Mouse (Mus musculus) megakaryocyte progenitor cell, adult 5-6 weeks (primary cell): ENCODE data around the gene Fez1. TPM values are rescaled to one million over a fixed set of nuclear protein-coding genes. Genes with fewer than 3 reads are reported as not detected.
A peak's percentile ranks its signal among the peaks of the same experiment; 100 is the strongest.

Experiments
- ATAC-seq: replicated peaks from 2 replicates; pipeline ENCODE4 v1.8.0; 2016; ENCODE audit warnings: mild to moderate bottlenecking, moderate TSS enrichment, inconsistent platforms; ENCODE audit not compliant: poor library complexity
- total RNA-seq, 2 experiments: library from RNA; stranded (forward) in 1 of 2; stranded (reverse) in 1 of 2; fragments of 157-497, 149-512 nt in 1 of 2; fragments of 200-1000 nt in 1 of 2; gene quantifications; 2 replicates each; pipeline versions ENCODE4 v1.2.3 to v1.2.4; 2015 to 2017

Gene Fez1
- total RNA-seq, 2 experiments from 2014 or later: not detected

GRCm38 (mm10) chr9:36833043-36833881 lies 11.6 kb downstream of the Fez1 start:
- ATAC-seq: 0 out of 2 replicates have a peak, but pooled peaks have one; percentile 9

- ATAC-seq: no peak
These were observed 12.2 kb downstream of the Fez1 start for GRCm38 (mm10) chr9:36833914-36834313.

- ATAC-seq: no peak
These were observed 24.7 kb downstream of the Fez1 start for GRCm38 (mm10) chr9:36846346-36846745.

- ATAC-seq: no peak
These were observed 27.0 kb downstream of the Fez1 start for GRCm38 (mm10) chr9:36848661-36849060.

GRCm38 (mm10) chr9:36850091-36850490 lies 28.4 kb downstream of the Fez1 start:
- no peak for ATAC-seq

GRCm38 (mm10) chr9:36852175-36852574 lies 30.5 kb downstream of the Fez1 start:
- ATAC-seq: no peak

GRCm38 (mm10) chr9:36856351-36856750 lies 34.7 kb downstream of the Fez1 start:
- no peak for ATAC-seq

- ATAC-seq: no peak
These were observed 35.9 kb downstream of the Fez1 start for GRCm38 (mm10) chr9:36857476-36858117.

- no peak for ATAC-seq
These were observed 37.0 kb downstream of the Fez1 start for GRCm38 (mm10) chr9:36858677-36859076.

GRCm38 (mm10) chr9:36862576-36862975 lies 40.9 kb downstream of the Fez1 start:
- ATAC-seq: no peak

- ATAC-seq: no peak
These were observed 42.0 kb downstream of the Fez1 start for GRCm38 (mm10) chr9:36863694-36864093.

GRCm38 (mm10) chr9:36864862-36865813 lies 43.5 kb downstream of the Fez1 start:
- no peak for ATAC-seq

GRCm38 (mm10) chr9:36868662-36869061 lies 47.0 kb downstream of the Fez1 start:
- ATAC-seq: no peak

- ATAC-seq: no peak
These were observed 48.6 kb downstream of the Fez1 start for GRCm38 (mm10) chr9:36870263-36870662.

GRCm38 (mm10) chr9:36873796-36874195 lies 52.1 kb downstream of the Fez1 start:
- ATAC-seq: no peak

GRCm38 (mm10) chr9:36876313-36876712 lies 54.6 kb downstream of the Fez1 start:
- ATAC-seq: no peak

GRCm38 (mm10) chr9:36876787-36877186 lies 55.1 kb downstream of the Fez1 start:
- no peak for ATAC-seq

GRCm38 (mm10) chr9:36881615-36882014 lies 60.0 kb downstream of the Fez1 start:
- no peak for ATAC-seq

GRCm38 (mm10) chr9:36882034-36882745 lies 60.5 kb downstream of the Fez1 start:
- ATAC-seq: no peak

GRCm38 (mm10) chr9:36883569-36883968 lies 61.9 kb downstream of the Fez1 start:
- no peak for ATAC-seq
